Mouse (Mus musculus) c-Kit-positive CD71-negative TER-119-negative erythroid progenitor cells, embryonic 14.5 days (primary cell): ENCODE measurements around the gene Gm28048.
A peak's percentile ranks its signal among the peaks of the same experiment; 100 is the strongest.

Experiments
- DNase-seq: peaks from one replicate; pipeline ENCODE4 v3.0.0-alpha.2; 2013; ENCODE audit warnings: low read depth

Gene Gm28048

DNA sequence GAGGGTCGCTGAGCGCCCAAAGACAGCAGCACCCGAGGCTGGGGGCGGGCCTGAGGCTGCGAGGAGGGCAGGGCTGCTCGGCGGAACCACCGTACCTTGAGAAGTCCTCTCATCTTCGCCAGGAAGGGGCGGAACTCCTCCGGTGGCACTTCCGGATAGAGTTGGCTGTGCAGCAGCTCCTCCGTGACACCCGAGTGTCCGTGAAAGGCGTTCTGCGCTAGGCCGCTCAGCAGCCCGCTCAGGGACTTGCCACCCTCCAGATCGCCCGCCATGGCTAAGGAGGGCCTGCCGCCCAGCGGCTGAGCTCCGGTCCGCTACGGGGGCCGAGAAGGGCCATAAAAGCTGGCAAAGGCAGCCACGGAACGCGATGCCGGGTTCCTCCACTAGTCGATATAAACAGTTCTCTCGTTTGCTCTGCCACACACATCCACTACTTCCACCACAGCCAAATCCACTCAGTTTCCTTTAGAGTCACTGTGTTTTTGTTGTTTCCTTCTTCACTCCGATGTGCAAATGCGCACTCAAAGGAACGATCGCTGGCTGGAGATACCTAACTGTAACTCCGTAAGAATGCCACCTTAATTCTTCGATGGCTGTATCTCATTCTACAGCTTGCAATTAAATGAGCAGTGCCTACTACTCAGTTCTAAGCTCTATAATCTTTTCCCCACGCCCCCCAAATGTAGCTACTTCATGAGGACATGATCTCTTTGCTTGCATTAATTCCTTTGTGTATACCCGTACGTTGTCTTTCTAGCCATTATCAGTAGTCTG lies at the start of gene Gm28048, which contains the start of gene Commd1:
Gm28048 (minus strand) TSS at position 107 of the 774 bp plus-strand sequence.
Commd1 (minus strand) TSS at position 399 of the 774 bp plus-strand sequence.
- peak; percentile 88 for DNase-seq

DNA sequence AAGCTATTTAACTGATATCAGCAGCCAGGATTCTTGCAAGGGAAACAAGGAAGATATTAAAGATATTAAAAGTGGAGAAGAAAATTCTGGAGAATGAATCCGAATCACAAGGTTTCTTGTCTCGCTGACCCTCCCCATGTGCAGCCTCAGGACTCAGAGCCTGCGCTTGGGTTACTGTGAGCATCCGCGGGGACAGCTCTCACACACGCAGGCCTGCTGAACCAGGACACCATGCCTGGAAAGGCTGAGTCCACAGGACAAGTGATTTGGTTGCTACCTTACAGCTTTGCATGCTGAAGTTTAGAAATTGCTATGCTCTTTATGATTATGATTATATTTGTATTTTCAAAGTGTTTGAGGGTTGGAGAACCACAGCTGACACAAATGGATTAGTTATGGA lies 47.5 kb upstream of the Gm28048 start:
- no peak for DNase-seq

DNA sequence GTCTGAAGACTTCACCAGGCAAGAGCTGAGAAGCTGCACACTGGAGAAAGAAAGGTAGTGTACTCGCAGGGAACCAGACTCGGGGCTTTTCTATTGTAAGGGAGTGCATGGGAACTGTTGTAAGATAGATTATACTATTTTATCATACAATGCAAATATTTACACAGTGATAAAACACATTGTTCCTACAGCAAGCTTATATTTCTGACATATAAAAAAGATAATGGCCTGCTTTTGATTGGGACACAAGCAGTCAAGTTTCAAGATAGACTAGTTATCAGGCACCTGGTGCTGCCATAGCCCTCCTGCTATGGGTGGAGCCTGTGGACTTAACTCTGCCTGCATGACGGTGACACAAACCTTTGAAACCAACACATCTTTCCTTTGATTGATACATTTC lies 47.1 kb upstream of the Gm28048 start:
- DNase-seq = no peak

DNA sequence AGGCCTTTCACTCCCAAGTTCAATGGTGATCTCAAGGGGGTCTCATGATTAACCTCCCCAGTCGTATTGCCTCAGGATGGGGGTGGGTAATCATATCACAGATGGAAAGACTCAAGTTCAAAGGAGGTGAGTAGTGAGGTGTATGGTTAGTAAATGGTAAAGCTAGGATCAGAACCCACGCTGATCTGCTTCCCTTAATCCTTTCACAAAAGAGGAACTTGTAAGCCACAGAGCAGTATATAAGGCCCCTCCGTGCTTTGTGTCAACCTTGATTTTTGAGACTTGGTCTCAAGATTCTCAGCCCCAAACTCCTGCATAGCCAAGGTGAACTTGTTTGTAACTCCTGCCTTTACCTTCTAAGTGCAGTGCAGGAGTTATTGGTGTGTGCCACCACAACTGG lies 42.3 kb upstream of the Gm28048 start:
- DNase-seq = no peak

DNA sequence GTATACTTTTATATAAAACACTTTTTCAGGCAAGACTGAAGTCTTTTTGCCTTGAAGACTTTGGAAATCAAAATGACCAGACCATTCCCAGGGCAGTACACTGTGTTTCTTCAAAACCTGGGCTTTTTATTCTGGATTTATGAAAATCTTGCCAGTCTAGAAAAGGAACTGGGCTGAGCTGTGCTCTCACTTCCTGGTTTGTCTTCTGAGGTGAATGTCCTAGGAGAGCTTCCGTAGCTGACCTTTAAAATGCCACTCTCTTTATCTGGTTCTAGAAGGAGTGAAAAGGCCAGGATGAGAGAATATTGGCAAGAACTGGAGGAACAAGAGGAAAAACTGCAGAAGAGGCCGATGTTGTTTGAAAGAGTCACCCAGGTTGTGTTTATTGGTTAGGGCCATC lies 41.3 kb upstream of the Gm28048 start:
- no peak for DNase-seq

DNA sequence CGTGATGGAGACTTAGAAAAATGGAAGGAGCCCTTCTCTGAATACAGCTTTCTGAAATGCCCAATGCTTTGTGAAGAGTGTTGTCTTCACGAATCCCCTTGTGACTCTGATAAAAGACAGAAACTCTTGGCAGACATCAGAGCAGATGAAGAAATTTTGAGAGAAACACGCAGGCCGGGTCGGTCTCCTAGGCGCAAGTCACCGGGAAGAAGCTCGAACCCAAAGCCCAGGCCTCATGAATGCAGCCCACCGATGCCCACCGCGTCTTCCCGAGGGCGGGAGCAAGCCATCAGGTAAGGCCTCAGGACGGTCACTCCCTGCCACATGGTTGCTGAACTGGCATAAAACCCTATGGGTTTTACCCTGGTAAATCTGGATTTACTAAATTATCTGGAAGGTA lies 39.0 kb upstream of the Gm28048 start:
- DNase-seq = no peak

DNA sequence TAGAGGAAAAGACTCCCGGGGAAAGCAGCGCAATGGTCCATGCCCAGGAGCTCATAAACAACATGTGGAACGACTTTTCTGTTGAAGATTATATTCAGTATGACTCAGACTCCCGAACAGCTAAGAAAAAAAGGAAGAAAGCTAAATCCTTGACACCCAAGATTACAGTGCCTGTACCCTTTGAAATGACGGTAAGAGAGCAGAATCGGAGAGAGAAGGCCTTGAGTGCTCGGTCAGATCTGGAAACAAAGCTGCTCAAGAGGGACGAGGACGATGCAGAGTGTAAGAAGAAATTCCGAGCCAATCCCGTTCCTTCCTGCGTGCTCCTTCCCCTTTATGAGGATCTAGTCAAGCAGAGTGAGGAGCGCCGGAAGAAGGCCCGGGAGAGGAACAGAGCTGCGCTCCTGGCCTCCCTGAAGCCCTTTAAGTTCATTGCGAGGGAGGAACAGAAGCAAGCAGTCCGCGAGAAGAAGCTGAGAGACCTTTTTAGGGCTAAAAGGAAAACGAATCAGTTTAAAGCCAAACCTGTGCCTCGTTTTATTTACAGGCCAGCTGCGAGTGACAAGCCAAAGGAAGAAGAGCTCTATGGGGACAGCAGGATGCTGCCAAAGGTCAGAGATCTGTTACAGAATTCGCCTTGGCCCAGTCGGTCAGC lies 38.4 kb upstream of the Gm28048 start:
- DNase-seq = no peak

DNA sequence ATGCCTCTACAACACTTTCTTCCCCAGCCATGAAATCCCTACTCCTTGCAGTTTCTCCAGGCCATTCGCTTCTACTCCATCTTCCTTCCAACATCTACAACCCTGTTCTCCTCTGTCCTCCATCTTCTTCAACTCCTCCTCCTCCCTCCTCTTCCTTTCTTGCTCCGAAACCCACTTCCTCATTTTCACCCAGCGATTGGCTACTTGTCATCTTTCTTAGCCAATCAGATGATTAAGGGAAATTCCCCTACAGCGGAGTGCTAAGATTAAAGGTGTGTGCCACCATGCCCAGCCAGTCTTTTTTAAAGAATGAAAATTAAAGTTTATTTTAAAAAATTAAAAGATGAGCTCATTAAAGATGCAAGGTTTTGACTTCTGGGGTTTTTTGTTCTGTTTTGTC lies 36.1 kb upstream of the Gm28048 start:
- DNase-seq = no peak

DNA sequence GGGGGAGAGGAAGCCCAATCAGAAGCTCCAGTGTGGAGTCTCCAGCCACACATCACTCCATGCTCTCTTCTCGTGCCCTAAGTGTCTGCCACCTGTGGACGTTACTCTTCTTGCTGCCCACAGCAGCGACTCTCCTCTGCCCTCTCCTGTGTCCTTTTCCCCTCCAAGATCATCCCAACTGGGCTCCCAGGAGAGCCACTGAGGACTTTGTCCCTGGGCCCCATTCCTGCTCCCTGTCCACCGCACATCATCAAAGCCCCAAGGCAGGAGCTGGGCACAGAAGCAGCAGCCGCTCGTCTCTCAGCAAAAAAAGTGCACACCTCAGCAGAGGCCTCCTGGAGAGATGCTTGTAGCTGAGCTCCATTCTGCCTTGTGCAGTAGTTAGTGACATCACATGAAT lies 33.1 kb upstream of the Gm28048 start:
- DNase-seq = no peak

DNA sequence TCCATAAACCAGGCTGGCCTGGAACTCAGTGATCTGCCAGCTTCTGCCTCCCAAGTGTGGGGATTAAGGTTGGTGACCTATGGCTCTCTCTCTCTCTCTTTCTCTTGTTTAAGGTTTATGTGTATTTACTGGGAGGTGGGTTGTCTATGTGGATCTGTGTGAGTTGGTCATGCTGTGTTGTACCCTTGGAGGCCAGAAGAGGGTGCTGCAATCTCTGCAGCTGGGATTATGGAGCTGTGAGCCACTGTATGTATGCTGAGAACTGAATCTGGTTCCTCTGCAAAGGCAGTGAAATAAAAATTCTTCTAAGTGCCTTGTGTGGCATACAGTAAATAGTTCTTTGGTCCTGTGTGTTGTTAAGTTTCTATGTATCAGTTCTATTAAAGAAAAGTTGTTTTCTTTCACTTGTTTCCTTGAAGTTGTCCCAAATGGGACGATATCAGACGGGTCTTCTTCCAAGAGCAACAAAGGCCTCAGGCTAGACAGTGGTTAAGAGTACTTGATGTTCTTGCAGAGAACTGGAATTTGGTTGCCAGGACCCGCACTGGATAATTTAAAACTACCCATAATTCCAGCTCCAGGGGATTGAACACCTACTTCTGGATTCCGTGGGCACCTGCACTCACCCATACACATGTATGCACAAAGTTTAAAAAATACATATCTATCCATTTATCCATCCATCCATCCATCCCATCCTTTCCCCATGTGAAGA lies 31.8 kb upstream of the Gm28048 start:
- peak; percentile 36 for DNase-seq

DNA sequence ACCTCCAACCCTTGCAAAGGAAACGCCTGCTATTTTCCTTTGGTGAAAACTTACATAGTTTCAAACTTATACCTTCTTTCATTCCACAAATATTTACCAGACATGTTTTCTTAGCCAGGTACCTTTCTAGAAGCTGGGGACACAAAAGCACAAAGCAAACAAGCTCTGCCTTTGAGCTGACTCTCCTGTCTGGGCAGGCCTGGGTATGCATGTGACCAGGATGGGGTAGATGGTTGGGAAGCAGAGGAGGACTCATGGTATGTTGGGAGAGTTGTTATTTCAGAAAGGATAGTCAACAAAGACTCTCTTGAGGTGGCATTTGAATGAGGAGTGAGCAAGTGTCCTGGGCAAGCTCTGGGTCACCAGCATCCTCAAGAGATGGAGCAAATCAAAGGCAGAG lies 31.2 kb upstream of the Gm28048 start:
- no peak for DNase-seq

DNA sequence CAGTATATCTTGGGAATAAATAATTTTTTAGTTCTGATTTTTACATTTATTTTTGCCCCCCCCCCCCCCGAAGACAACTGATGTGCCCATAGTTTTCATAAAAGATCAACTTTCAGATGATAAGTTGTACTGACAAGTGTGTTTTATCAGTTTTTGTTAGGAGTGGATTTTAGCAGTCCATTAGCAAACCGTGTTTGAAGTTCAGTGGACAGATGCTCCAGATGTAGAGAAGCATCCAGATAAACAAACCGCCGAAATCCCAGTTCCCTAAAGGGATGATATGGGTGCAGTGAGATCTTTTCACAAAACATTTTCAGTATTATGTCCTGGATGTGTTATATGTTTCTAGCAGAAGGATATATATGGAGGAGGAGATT lies 26.9 kb upstream of the Gm28048 start:
- no peak for DNase-seq

DNA sequence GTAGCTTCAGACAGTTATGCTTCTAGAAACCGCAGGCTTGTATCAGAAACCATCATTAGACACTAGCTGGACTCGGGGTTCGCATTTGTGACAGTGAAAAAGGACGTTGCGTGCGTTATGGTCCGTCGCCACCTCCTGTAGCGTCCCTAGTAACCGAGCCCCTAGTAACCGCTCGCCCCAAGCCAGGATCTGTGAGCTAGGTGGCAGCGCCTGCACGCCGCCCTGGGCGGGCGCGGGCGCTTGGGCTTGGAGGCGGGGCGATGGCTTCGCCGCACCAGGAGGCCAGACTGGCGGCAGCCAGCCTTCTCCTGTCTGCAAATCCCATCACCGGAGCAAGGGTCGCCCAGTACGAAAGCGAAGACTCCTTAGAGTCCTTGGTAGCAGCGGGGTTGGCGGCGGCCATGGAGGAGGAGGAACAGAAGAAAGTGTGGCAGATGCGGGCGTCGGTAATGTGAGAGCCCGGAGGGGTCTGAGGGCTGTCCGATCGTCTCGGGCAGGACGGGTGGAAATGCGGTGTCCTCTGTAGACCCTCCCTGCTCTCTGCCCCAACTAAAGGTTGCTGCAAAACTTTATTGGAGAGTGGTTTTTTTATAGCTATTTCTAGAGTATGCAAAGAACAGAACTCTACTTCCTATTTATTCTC lies 26.4 kb upstream of the Gm28048 start:
- peak; percentile 77 for DNase-seq

DNA sequence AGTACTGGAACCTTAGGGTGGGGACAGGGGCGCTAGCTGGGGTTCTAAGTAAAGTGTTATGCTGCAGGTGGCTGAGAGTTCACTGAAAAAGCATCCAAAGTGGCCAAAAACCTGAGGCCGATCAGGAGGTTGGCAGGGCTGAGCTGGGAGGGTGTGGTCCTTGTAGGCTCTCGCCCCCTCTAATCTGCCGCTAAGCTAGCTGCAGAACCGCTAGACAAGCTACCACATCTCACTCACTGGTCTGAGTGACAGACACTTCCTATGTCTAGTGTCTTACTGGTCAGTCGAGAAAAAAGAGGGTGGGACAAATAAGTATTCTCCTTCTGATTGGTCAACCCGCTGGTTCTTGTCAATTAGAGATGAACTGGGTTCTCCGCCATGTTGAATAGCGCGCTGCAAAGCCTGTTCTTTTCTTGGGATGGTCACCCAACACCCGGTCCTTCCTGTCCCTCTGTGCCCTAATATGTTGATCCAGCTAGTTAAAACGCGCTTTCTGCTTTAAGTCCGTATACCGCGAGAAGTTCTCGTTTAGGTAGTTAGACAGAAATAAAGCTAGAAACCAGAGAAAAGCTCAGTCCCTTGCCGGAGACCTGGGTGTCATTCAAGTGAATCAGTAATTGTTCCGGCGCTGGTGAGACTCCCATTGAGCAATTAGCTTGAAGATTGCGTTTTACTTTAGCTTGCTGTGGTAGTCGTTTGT lies 25.7 kb upstream of the Gm28048 start, which contains the start of gene Fam161a:
Fam161a (plus strand) TSS at position 51 of the 700 bp plus-strand sequence.
- DNase-seq = peak; percentile 79

DNA sequence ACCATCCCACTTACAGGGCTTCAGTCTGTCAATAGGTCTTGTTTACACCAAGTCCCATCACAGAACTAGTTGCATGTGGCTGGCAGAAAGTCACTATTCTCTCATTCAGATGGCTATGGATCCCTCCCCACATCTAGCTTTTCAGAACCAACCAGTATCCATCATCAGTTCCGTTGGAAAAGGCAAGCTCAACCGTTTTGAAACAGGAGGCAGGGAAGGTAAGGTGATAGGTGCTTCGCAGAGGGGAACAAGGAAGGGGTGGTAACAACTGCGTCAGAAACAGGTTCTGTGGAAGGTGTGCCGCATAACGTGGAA lies 25.2 kb upstream of the Gm28048 start:
- DNase-seq = no peak

DNA sequence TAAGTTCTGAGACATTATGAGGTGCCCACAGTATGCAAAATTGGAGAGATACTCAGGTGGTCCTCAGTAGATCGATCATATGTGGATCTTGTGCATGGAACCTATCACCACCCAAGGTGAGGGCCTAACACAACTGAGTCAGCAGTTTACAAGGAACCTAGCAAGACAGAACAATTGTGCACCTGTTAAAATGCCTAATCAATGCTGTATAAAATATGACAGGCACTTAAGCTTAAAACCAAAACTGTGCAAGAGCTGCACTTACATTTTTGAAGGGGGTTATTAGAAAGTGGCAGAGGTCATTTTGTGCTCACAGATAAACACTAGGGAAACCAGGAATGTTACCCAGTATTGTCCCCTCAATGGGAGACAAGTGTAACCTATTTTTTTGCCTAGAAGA lies 23.4 kb upstream of the Gm28048 start:
- no peak for DNase-seq

DNA sequence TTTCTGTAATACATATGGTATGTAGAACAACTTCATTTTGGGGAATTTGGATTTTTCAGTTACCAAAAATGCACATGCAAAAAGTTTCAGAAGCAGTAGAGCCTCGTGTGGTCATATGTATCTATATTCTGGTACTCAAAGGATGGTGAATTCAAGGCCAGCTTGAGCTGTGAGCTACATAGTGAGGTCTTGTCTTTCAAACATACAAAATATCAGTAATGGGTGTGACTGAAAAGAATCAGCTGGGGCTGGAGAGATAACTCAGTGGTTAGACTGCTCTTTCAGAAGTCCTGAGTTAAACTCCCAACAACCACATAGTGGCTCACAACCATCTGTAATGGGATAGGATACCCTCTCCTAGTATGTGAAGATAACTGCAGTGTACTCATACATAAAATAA lies 16.4 kb upstream of the Gm28048 start:
- no peak for DNase-seq

DNA sequence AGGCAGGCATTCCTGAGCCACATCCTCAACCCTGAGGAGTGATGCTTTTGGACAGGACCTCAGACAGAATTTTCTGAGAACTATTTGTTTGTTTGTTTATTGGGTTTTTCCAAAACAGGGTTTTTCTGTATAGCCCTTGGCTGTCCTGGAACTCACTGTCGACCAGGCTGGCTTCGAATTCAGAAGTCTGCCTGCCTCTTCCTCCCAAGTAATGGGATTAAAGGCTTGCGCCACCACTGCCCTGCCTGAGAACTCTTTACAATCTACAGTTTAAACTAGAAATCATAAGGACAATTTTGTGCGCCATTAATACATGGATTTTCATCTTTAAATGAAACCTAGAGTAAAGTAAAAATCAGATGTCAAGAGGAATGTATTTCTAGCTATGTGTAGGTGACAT lies 13.6 kb upstream of the Gm28048 start:
- DNase-seq = no peak

DNA sequence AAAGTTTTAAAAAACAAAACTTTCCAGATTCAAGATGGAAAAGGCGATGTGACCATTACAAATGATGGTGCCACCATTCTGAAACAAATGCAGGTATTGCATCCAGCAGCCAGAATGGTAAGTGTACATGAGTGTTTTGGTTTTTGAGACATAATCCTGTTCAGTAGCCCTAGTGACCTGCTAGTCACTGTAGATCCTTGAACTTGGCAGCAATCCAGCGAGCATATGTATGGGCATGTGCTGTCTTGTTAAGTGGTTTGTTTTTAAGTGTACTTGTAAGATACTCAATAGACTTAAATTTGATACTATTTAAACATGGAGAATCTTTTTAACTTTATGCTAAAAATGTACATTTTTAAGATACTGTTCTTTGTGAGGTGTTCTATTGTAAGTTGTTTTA lies 12.4 kb upstream of the Gm28048 start:
- DNase-seq = no peak

DNA sequence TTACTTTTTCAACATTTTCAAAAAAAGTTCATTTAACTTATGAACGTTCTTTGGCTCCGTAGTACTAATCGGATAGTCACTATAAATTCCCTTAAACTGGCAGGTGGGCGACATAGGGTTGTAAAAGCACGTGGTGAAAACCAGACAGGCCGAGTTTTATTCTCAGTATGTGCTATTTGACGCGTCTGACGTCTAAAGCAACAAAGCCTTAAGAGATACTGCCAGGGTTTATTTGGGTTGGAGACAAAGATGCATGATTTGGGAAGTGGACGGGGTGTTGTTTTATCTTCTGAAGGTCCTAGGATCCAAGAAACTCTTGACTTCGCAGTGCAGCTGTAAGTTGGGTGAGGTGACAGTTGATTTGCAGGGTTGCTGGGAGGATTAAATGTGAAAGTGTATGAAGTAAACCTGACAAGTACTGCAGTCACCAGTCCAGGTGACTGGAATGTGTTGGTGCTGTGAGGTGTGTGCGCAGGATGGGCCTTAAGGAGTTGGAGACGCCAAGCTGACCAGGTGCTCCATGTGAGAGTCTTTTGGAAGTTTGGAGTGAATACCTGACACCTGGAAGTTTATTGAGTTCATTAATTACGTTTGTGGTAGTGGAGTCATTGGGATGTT lies 9.4 kb upstream of the Gm28048 start:
- DNase-seq = no peak

DNA sequence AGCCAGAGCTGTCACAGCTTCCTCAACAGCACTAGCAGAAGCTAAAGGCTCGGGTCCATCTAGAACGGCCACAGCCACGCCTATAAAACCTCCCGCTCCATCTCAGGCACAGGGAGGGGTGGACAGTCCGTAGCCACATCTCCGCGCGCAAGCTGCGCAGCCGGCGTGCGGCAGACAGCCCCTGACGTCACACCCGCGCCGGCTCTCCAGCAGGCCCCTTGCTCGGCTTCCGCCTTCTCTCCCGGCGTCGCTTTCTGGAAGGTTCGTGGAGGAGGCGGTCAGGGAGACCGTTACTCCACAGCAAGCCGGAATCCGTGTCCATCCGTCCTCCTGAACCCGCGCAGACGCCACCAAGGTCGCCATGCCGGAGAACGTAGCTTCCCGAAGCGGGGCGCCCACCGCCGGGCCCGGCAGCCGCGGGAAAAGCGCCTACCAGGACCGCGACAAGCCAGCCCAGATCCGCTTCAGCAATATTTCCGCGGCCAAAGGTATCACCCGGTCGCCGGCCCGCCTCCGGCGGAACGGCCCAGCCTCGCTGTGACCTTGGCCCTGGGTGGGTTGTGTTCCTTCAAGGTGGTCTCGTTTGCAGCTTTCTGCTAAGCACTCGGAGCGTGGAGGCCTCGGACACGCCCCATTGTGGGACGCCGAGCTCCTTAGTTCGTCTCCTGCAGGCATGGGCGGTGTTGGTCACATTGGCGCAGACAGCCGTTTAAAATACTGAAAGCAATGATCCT lies 8.7 kb upstream of the Gm28048 start, which contains the start of gene Cct4:
Cct4 (plus strand) TSS at position 127 of the 734 bp plus-strand sequence.
- peak; percentile 77 for DNase-seq
